Mouse (Mus musculus) cerebellum, adult 9-10 months (tissue): ENCODE measurements around the gene Vasn.
A peak's percentile ranks its signal among the peaks of the same experiment; 100 is the strongest.

ENCODE experiments used
- DNase-seq: peaks from one replicate; pipeline ENCODE4 v3.0.0; 2022

The Vasn gene

DNA sequence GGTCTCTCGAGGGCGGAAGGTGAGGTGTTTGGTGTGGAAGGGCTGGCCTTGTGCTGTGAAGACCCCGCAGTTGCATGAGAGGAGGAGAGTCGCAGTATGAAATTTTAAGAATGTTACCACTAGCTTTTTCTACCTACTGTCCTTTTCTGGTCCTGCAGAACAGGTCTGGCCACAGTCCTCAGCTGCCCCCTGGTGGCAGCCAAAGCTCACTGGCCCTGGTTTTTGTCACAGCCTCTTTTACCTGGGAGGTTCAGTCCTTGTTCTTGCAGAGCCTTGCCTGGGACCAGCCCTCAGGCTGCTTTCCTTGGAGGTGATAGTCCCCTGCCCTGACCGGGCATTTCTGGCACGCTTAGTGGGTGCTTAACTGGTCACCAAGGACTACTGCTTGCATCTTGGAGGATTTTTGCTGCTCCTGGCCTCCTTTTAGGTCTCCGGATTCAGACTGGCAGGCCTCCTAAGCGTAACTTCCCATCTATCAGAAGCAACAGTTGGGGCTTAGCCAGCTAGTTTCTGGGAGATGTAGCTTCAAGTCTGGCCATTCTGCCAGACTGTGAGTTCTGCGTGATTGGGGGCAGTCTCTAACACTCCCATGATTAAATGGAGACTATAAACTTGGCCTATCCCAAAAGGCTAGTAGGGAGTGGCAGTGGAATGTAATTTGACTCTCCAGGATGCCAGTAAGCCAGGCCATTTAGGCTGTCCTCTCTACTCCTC is 31.8 kb upstream of the Vasn start:
- DNase-seq: peak; percentile 91

DNA sequence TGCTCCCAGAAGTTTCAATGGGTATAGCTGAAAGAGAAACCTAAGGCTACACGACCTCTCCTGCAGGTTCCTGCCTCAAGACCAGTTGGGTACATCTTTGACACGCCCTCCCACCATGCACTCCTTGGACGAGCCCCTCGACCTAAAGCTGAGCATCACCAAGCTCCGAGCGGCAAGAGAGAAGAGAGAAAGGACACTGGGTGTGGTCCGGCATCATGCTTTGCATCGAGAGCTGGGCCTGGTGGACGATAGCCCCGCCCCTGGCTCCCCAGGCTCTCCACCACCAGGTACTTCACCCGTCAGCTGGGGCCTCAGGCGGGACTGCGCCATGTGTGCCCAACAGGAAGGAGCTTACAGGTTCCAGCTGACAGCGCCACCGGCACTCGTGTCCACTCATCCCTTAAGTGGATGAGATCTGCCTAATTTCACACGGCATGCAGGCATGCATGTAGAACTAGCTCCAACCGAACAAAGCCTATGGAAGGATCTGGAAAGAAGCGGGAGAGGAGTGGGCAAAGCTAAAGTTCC is 31.1 kb upstream of the Vasn start:
- DNase-seq: no peak

DNA sequence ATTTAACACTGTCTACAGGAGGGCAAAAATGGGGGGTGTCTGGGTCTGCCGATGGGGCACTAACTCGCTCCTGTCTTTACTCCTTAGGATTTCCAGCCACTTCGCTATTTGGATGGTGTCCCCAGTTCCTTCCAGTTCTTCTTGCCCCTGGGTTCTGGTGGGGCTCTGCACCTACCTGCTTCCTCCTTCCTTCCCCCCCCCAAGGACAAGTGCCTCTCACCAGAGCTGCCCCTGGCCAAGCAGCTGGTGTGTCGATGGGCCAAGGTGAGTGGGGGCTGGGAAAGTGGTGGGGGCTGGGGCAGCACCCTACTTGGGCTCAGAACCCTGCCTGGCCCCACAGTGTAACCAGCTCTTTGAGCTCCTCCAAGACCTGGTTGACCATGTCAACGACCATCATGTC is 28.5 kb upstream of the Vasn start:
- DNase-seq: no peak

DNA sequence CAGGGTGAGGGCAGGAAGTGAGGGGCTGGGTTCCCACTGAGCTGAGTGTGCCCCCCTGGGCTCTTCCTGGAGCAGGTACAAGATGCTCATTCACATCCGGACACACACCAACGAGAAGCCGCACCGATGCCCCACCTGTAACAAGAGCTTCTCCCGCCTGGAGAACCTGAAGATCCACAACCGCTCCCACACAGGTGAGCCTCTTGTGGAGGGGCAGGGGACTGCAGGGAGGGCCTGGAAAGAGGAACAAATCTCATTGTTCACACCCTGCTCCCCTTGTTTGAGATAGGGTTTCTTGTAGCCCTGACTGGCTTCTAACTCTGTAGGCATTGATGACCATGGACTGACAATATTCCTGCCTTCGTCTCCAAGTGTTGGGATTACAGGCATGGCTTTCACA is 28.1 kb upstream of the Vasn start:
- DNase-seq: no peak

DNA sequence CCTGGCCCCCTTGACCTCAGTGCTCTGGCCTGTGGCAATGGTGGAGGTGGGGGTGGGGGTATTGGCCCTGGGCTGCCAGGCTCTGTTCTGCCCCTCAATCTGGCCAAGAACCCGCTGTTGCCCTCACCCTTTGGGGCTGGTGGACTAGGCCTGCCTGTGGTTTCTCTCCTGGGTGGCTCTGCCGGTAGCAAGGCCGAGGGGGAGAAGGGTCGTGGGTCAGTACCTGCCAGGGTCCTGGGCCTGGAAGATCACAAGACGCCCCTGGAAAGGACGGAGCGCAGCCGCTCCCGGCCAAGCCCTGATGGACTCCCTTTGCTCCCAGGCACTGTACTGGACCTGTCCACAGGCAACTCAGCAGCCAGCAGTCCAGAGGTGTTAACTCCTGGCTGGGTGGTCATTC is 26.0 kb upstream of the Vasn start:
- no peak for DNase-seq

DNA sequence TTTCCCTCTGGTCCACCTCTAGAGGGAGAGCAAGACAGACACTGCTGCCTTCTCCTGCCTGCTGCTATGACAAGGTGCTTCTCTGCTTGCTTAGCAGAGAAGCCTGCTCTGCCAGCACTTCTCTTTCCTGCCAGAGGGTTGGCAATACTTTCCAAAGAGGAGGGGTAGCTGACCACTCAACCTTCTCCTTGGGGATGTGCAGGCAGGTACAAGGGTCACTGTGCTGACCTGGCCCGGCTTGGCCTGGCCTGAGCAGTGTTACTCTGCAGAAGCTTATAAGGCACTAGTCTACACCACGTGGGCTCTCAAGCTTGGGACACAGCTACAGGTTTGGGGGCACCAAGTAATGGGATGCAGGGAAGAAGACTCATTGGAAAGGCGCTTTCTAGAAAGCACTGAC is 25.1 kb upstream of the Vasn start:
- DNase-seq: no peak

DNA sequence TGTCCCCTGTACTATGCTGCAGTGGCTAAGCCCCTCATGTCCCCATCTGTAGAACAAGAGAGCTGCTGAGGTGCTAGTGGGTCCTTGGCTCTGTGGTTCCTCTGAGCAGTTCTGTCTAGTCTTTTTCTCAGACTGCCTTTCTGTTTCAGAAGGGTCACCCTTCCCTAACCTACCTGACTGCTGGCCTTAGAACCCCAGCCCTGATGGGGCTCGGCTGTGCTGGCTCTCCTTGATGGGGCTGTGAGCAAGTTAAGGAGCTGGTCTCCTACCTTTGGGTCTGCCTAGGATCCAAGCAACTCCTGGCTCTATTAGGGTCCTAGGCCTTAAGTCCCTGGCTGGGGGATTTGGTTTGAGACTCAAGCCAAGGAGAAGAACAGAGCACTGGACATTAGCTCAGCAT is 24.4 kb upstream of the Vasn start:
- no peak for DNase-seq

DNA sequence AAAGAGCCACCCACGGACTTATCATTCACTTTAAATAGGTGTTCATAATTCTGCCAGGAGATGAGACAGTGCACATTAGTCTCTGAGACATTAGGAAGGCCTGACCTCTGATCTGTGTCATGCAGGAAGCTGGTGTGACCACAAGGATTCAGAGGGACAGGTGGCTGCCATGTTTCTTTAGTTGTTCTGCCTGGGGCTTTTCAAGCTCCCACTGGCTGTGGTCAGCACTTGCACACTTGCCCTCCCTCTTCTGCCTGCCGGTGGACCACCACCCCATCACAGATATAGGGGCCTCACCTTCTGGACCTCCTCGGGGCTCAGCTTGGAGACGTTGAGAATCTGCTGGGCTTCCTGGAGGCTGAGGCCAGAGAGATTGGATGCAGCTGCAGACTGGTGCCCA is 22.9 kb upstream of the Vasn start:
- DNase-seq: no peak

DNA sequence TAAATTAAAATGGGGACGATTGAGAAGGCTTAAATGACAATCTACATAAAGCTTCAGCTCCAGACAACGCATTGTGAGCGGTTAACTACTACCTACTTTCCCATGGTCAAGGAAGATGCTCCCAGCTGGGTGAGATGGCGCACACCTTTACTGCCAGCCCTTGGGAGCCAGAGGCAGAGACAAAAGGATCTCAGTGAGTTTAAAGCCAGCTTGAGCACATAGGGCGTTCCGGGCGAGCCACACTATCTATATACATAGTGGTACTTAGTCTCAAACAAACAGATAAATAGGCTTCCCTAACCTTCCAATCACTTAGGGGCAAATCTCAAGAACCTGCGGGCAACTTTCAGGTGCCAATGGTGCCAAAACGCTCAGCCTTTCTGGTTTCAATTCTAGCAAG is 15.7 kb upstream of the Vasn start:
- DNase-seq: no peak

DNA sequence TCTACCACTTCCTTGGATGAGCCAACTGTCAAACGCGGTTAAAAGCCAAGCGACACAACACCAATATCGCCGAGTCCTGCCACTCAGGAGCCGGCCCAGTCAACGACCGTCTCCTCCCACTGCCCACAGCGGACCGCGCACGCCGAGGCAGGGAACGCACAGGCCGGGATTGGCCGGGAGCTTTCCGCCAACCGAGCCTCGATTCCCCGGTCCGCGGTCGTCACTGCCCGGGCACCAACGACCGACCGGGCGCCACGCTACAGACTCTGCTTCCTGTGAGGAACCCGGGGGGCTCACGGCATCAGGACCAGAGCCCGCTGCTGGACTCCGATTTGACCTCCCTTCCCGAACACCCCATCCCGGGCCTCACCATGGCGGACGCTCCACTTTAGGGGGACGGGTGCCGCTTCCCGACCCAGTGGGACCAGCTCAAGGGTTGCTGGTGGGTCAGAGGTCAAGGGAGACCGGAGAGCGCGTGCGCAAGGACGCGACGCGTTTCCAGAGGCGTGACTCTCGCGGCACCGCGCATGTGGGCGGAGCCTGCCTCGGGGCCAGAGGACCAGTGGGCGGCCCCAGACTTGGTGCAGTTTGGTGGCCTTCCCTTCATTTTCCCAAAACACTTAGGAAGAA is 15.1 kb upstream of the Vasn start, which contains the start of gene Pam16:
Gene Pam16 (minus strand): TSS at position 508 of the 630 bp plus-strand sequence.
- DNase-seq: peak; percentile 91

DNA sequence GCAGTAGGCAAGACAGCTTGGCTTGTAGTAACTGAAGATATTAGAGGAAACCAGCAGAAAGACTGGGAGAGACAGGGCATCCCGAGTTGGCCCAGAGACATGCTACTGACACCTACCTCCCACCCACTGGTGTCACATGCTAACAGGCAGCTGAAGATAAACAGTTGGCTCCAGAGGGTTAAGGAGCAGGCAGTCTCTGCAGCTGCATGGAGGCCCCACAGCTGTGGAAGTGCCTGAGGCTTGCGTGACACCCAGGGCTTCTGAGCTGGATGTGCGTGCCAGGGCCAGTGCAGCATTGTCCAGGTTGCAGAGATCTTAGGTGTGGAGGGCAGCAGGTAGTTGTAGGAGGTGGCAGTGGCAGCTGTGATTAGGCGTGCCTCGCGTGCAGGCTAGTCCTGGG is 12.6 kb upstream of the Vasn start:
- DNase-seq: no peak

DNA sequence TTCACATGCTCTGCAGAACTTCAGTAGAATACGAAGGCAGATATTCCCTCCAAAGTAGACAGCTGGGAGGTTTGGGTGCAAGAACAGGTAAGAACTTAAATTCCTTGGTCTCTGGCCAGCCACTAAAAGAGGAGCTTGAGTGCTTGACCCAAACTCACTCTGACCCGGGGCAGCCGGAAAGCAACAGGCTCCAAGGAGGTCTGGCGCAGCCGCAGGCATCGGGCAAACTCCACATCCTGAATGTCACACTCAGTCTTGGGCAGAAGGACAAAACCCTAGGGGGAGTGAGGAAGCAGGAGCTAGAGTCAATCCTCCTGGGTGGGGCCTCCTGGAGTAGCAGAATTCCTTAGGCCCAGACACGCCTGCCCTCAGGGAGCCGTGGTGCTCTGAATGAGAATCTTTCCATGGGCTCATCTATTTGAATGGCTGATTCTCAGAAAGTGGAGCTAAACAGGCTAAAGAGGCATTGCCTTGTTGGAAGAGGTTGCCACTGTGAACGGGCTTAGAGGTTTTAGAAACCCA is 10.8 kb upstream of the Vasn start:
- DNase-seq: no peak

DNA sequence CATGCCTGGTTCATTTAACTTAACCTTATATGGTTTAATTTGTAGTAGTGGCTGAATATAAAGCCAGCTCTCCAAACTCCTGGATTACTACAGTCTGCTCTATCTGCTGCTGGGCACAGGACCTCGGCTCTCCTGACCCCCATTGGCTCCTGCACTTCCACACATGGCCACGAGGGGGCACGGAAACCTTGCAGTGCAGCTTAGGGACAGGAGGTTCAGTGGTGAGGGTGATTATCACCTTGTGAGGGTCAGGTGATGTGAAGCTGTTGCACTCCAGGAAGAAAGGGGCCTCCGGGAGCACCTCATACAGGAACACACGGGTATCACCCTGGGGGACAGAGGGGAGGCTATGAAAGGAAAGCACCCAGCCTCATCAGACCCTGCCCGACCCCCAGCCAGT is 9.8 kb upstream of the Vasn start:
- DNase-seq: peak; percentile 87

DNA sequence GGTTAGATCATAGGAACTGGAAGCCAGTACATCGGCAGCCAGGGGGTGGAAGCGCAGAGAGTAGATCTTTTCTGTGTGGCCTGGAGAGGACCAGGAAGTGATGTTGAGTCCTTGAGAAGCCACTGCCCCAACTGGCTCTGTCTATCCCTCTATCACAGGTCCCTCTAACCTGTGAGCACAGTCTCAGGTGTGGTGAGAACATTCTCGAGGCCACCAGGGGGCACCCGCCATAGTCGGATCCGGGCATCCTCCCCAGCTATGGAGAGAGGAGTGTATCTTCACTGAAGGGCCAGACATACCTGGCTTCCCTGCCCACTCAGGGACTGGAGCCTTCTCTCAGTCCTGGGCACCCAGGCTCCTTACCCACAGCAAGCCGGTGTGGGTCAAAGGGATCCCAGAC is 7.7 kb upstream of the Vasn start:
- no peak for DNase-seq

DNA sequence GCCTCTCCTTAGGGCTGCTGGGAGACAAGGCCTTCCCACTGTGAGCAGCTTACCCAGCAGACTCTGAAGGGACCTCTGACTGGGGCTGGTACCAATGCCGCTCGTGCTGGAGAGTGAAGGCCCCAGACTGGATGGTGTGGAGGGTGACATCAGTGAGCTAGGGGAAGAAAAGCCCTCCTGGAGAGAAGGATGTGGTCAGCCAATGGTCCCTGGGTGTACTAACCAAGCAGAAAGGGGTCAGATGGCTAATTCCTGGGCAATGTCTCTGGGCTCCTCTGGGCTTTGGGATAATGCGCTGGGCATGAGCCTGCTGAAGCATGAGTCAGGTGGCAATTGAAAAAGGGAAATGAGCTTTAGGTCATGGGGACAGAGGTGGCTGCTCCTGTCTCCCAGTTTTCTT is 6.1 kb upstream of the Vasn start:
- DNase-seq: no peak

DNA sequence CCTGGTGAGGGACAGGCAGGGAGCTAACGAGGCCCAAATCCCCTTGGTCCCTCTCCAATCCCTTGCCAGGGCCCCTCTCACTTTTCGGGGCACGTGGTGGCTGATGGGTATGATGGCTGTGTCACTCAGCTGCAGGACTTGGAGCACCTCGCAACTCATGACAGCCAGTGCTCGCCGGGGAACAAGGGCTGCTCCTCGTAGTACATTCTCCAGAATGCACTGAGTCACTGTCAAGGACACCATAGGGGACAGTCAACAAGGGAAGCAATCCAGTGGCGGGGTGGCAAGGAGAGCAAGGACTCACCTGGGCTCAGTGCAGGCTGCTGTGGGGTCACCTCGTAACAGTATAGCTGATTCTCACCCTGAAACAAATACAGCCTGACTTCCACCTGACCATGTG is 5.1 kb upstream of the Vasn start:
- no peak for DNase-seq

DNA sequence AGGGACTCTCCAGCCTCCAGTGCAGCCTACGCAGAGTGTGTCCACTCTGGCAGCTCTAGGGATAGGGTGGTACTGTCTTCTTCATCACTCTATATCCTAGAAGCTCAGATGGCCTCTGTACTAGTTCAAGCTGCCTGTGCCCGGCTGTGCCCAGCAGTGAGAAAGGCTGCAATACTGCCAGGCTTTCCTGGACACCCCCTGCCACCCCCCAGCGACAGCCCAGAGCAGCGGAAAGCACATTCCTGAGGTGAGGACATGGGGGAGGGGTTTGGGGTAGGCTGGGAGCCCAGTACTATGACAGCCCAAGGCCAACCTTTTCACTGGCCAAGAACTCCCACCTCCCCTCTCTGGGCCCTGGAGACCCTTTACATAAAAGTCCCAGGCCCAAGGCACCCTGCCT is 4.0 kb upstream of the Vasn start:
- no peak for DNase-seq

DNA sequence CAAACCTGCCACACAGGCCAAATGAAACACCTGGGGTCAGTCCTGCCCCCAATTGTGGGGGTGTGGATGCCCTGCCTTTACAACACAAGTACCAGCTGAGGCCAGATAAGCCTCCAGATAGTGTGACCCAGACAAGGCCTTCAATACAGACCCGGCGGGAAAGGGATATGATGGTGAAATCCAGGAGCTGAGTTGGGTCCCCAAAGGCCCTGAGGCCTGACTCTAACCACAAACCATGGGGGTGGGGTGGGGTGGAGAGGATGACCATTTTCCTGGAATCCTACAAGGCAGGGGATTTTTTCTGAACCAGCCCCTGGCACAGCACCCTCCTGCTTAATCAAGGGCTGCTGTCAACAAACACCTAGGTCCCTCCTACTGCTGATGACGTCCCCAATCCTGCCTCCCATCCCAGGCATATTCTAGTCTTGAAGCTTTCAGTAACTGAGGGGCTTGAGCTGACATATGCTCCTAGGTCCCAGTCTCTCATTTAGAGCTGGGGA is 800 bp upstream of the Vasn start:
- no peak for DNase-seq

DNA sequence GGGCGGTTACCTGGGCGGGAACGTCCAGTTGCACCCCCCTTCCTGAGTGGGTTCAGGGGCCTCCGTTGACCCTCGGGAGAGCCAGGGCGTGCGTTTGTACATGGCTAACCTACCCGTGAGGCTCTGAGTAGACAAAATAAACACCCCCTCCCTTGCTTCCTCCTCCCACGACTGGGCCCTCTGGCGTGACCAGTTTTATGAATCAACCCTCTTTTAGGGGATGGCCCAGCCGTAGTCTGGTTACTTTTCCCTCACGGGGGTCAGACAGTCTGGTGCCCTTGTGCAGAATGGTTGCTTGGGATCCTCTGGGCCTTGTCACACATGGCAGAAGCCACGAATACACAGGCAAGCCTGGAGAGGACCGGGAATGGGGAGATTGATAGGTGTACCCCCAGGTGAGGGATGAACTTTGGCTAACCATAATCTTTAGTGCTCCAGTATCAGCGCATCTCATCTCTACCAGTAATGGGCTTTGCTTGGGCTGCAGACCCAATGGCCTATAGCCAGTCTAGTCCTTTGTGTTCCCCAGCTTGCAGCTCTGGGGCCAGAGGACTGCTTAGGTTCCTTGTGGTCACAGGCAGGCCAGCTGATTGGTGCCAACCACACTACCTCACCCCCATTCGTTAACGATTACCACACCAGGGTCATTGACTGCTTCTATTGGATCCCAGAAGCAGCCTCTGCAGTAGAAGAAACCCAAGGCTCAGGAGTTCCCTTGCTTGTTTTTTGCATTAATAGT is 695 bp downstream of the Vasn start:
- DNase-seq: no peak

DNA sequence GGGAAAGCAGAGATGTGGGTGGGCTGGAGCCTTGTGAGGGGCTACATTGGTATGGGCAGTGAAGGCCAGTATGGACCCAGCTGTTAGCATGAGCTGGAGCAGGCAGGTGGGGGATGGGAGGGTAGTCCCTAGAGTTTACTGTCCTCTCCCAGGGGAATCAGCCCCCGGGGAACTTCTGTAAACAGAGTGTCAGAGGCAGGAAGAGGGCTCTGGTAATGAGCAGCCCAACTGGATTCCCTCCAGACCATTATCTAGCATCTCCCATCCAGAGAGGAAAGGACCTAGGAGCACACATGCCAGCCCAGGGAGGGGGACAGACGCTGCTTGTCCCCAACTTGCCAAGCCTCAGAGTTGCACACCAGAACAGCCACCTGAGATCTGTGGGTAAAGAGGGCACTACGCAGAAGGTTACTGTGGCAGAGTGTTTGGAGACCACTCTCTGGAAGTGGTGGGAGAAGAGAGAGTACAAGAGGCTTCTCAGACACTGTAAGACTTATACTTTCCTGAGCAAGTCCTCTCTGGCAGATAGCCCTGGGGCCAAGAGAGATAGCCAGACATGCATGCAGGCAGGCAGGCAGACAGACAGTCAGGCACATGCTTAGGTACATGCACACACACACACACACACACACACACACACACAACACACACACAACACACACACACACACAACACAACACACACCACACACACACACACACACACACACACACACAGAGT is 1.5 kb downstream of the Vasn start:
- DNase-seq: no peak

DNA sequence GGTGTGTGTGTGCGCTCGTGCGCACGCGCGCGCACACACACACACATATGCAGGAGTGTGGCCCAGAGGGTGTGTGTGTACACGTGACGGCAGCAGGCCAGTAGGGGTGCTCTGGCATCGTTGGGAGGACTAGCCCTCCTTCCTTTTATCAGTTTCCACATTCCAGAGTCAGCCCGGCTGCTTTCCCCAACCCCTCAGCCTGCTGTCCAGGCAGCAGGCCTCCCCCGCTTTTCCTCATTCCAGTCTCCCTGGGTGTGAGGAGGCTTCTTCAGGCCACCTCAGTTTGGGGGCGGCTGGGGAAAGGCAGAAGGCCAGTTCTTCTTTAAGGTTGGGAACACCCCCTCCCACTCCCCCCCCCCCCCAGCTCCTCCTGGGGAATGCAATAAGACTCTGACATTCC is 2.4 kb downstream of the Vasn start:
- DNase-seq: no peak

DNA sequence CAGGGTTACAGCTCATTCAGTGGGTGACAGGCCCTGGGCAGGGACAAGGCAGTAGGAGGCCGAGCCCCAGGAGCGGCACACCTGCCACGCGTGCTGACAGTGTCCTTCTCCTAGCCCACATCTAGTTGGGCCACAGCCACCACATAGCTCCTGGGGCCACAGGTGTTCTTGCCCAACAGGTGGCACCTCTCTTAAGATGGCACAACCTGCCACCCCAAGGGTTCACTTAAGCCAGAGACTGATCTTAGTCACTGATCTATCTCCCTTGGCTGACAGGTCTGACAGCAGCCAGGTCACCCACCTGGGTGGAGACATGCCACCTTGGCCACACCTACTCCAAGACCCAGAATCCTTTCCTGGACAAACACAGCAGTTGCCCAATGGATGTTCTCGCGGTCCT is 3.2 kb downstream of the Vasn start:
- DNase-seq: no peak
